Mouse (Mus musculus): ENCODE measurements around the gene Zfp248. TPM values are rescaled to one million over a fixed set of nuclear protein-coding genes. Genes with fewer than 3 reads are reported as not detected.

The Zfp248 gene
- polyA plus RNA-seq, 1 experiment = 2.7 TPM

GRCm38 (mm10) chr6:118426666-118427065, 28.7 kb downstream of the Zfp248 start:
- Histone ChIP-seq H3K4me3 (ENCODE audit: insufficient read depth, low read length) (no peak overlapping the region), H3K27ac (ENCODE audit: insufficient read depth, low read depth, low read length) (no peak overlapping the region), H3K4me1 (ENCODE audit: control insufficient read depth, insufficient read depth, low read length) (no peaks in the 10 kb centered on the region)
- TF ChIP-seq CTCF (IDR thresholded peaks at IDR 0.05; ENCODE audit: low read depth, low read length) (no peak), POLR2A (IDR thresholded peaks at IDR 0.05; ENCODE audit: borderline replicate concordance, low read depth, low read length) (no peak)

- H3K27ac ChIP-seq (ENCODE audit: insufficient read depth, low read depth, low read length) = peak within 1 kb of the TSS; percentile 81
- peaks cover 11% of the 10 kb centered on the region for H3K4me1 ChIP-seq (ENCODE audit: control insufficient read depth, insufficient read depth, low read length)
- peak within 1 kb of the TSS; percentile 93 for H3K4me3 ChIP-seq (ENCODE audit: insufficient read depth, low read length)
Observed at GRCm38 (mm10) chr6:118419050-118419920, 36.0 kb downstream of the Zfp248 start, which contains the start of gene Bms1. Gene Bms1 (minus strand): TSS chr6:118419474.

GRCm38 (mm10) chr6:118410428-118410827, 44.9 kb downstream of the Zfp248 start:
- no peak for TF ChIP-seq CTCF (IDR thresholded peaks at IDR 0.05; ENCODE audit: low read depth, low read length)
- no peak for TF ChIP-seq POLR2A (IDR thresholded peaks at IDR 0.05; ENCODE audit: borderline replicate concordance, low read depth, low read length)
- H3K4me3 ChIP-seq (ENCODE audit: insufficient read depth, low read length) = no peak overlapping the region
- no peak overlapping the region for H3K27ac ChIP-seq (ENCODE audit: insufficient read depth, low read depth, low read length)
- peaks cover 4% of the 10 kb centered on the region; the same call in 1 of the 2 replicates for H3K4me1 ChIP-seq (ENCODE audit: control insufficient read depth, insufficient read depth, low read length)

More at GRCm38 (mm10) chr6:118419050-118419920, 36.0 kb downstream of the Zfp248 start, which contains the start of gene Bms1:
- no peak; the same call in 1 of the 2 replicates for TF ChIP-seq POLR2A (IDR thresholded peaks at IDR 0.05; ENCODE audit: borderline replicate concordance, low read depth, low read length)
- TF ChIP-seq CTCF (IDR thresholded peaks at IDR 0.05; ENCODE audit: low read depth, low read length) = peak; percentile 88

GRCm38 (mm10) chr6:118408510-118408909, 46.8 kb downstream of the Zfp248 start:
- Histone ChIP-seq H3K27ac (ENCODE audit: insufficient read depth, low read depth, low read length) (no peak overlapping the region), H3K4me3 (ENCODE audit: insufficient read depth, low read length) (no peak overlapping the region), H3K4me1 (ENCODE audit: control insufficient read depth, insufficient read depth, low read length) (peaks cover 4% of the 10 kb centered on the region; the same call in 1 of the 2 replicates)
- TF ChIP-seq POLR2A (IDR thresholded peaks at IDR 0.05; ENCODE audit: borderline replicate concordance, low read depth, low read length) (no peak), CTCF (IDR thresholded peaks at IDR 0.05; ENCODE audit: low read depth, low read length) (no peak)

GRCm38 (mm10) chr6:118406421-118406820, 48.9 kb downstream of the Zfp248 start:
- TF ChIP-seq CTCF (IDR thresholded peaks at IDR 0.05; ENCODE audit: low read depth, low read length) = no peak
- no peak for TF ChIP-seq POLR2A (IDR thresholded peaks at IDR 0.05; ENCODE audit: borderline replicate concordance, low read depth, low read length)
- H3K4me3 ChIP-seq (ENCODE audit: insufficient read depth, low read length) = no peak overlapping the region
- H3K4me1 ChIP-seq (ENCODE audit: control insufficient read depth, insufficient read depth, low read length) = peaks cover 4% of the 10 kb centered on the region; the same call in 1 of the 2 replicates
- H3K27ac ChIP-seq (ENCODE audit: insufficient read depth, low read depth, low read length) = no peak overlapping the region

GRCm38 (mm10) chr6:118390746-118391145, 64.6 kb downstream of the Zfp248 start:
- no peak for TF ChIP-seq CTCF (IDR thresholded peaks at IDR 0.05; ENCODE audit: low read depth, low read length)
- no peak for TF ChIP-seq POLR2A (IDR thresholded peaks at IDR 0.05; ENCODE audit: borderline replicate concordance, low read depth, low read length)
- no peaks in the 10 kb centered on the region for H3K4me1 ChIP-seq (ENCODE audit: control insufficient read depth, insufficient read depth, low read length)
- H3K4me3 ChIP-seq (ENCODE audit: insufficient read depth, low read length) = no peak overlapping the region
- H3K27ac ChIP-seq (ENCODE audit: insufficient read depth, low read depth, low read length) = no peak overlapping the region

- H3K4me1 ChIP-seq (ENCODE audit: control insufficient read depth, insufficient read depth, low read length) = no peaks in the 10 kb centered on the region
- no peak for TF ChIP-seq POLR2A (IDR thresholded peaks at IDR 0.05; ENCODE audit: borderline replicate concordance, low read depth, low read length)
- no peak for TF ChIP-seq CTCF (IDR thresholded peaks at IDR 0.05; ENCODE audit: low read depth, low read length)
- H3K27ac ChIP-seq (ENCODE audit: insufficient read depth, low read depth, low read length) = no peak overlapping the region
- H3K4me3 ChIP-seq (ENCODE audit: insufficient read depth, low read length) = no peak overlapping the region
Observed at GRCm38 (mm10) chr6:118385962-118386361, 69.4 kb downstream of the Zfp248 start.

- peaks cover 2% of the 10 kb centered on the region; the same call in 1 of the 2 replicates for H3K4me1 ChIP-seq (ENCODE audit: control insufficient read depth, insufficient read depth, low read length)
- TF ChIP-seq POLR2A (IDR thresholded peaks at IDR 0.05; ENCODE audit: borderline replicate concordance, low read depth, low read length) = no peak
- TF ChIP-seq CTCF (IDR thresholded peaks at IDR 0.05; ENCODE audit: low read depth, low read length) = no peak
- H3K27ac ChIP-seq (ENCODE audit: insufficient read depth, low read depth, low read length) = no peak overlapping the region
- no peak overlapping the region for H3K4me3 ChIP-seq (ENCODE audit: insufficient read depth, low read length)
Observed at GRCm38 (mm10) chr6:118381234-118381633, 74.1 kb downstream of the Zfp248 start.

GRCm38 (mm10) chr6:118380630-118381029, 74.7 kb downstream of the Zfp248 start:
- Histone ChIP-seq H3K4me3 (ENCODE audit: insufficient read depth, low read length) (no peak overlapping the region), H3K27ac (ENCODE audit: insufficient read depth, low read depth, low read length) (no peak overlapping the region), H3K4me1 (ENCODE audit: control insufficient read depth, insufficient read depth, low read length) (peaks cover 2% of the 10 kb centered on the region; the same call in 1 of the 2 replicates)
- TF ChIP-seq CTCF (IDR thresholded peaks at IDR 0.05; ENCODE audit: low read depth, low read length) = no peak
- TF ChIP-seq POLR2A (IDR thresholded peaks at IDR 0.05; ENCODE audit: borderline replicate concordance, low read depth, low read length) = no peak
